Mouse (Mus musculus): ENCODE data around the gene Cldn15.

DNA sequence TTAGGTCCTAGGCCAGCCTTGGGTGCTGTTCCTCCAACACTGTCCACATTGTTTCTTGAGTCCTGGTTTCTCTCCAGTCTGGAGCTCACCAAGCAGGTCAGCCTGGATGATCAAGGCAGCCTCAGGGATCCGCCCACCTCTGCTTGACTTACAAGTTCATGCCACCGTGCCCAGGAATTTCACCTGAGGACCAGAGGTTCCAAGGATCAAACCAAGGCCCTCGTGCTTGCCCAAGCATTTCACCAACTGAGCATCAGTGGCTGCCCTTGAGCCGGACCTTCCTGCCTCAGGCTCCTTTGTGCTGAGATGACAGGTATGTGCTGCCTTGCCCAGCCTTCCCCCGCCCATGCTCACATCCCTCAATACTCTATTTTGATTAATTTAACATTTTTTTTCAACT is 28.8 kb upstream of the Cldn15 start:
- TF ChIP-seq CTCF (IDR thresholded peaks at IDR 0.05; ENCODE audit: low read depth) (no peak), EP300 (optimal IDR thresholded peaks at IDR 0.05) (no peak)
